Mouse (Mus musculus): ENCODE data around the gene Nup107. TPM values are rescaled to one million over a fixed set of nuclear protein-coding genes. Genes with fewer than 3 reads are reported as not detected.

The Nup107 gene
- polyA plus RNA-seq, 1 experiment: 15.0 TPM

DNA sequence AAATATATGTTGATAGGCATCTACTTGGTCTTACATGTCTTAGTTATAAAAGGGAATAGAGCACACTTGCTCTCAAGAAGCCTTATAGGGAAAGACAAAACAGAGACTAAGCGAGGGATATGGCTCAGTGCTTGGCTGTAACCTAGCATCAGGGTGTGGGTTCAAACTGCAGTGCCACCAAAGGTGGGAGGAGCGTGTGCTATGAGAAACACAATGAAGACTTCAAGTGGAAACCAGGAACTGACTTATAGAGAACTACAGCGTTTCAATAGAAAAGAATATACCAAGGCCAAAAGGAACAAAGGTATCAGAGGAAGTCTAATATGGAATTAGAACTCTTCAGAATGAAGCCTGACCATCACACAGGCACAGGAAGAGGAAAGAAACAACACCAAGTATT, 38.3 kb upstream of the Nup107 start:
- Histone ChIP-seq H3K4me3 (replicated peaks; ENCODE audit: insufficient read depth, low read depth, low read length) (no peak overlapping the region), H3K27me3 (ENCODE audit: control insufficient read depth, insufficient read depth, low read length) (no peaks in the 10 kb centered on the region), H3K27ac (ENCODE audit: insufficient read depth, low read length) (no peak overlapping the region), H3K4me1 (ENCODE audit: control insufficient read depth, insufficient read depth, low read length) (no peaks in the 10 kb centered on the region; the same call in 1 of the 2 replicates)
- 87% methylated on average over 3 of the region's 3 CpGs for WGBS
- DNase-seq: no peak
- TF ChIP-seq CTCF (IDR thresholded peaks at IDR 0.05; ENCODE audit: borderline replicate concordance, insufficient read depth, low read depth, low read length) (no peak), POLR2A (IDR thresholded peaks at IDR 0.05; ENCODE audit: borderline replicate concordance, insufficient read depth, low read length) (no peak)

DNA sequence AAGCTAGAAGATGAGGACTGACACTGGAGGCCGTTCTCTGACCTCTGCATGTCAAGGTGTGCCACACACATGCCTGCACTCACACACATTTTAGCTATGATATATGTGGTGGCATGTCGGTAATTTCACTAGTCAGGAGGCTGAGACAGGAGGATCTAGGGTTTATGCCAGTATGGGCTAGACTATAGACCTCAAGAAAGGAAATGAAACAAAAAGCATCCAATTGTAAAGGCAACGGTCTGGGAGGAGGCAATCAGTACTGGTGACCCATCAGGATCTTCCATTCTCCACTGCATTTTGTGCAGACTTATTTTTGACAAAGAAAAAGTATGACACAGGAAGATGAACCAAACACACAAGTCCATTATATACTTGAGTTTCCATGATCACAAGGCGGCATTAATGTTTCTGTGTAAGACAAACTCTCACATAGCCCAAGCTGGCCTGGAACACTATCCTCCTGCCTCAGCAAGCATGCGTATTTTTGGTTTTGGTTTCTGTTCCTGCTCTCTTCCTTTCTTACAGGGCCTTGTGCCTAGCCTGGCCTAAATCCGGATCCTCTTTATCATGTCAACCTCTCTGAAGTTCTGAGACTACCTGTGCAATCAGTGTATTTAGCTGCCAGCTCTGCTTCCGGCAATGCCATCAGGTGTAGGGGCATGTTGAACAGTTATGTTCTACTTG, 37.1 kb upstream of the Nup107 start:
- TF ChIP-seq CTCF (IDR thresholded peaks at IDR 0.05; ENCODE audit: borderline replicate concordance, insufficient read depth, low read depth, low read length): no peak
- TF ChIP-seq POLR2A (IDR thresholded peaks at IDR 0.05; ENCODE audit: borderline replicate concordance, insufficient read depth, low read length): no peak
- DNase-seq: no peak
- Histone ChIP-seq H3K27me3 (ENCODE audit: control insufficient read depth, insufficient read depth, low read length) (no peaks in the 10 kb centered on the region), H3K27ac (ENCODE audit: insufficient read depth, low read length) (no peak overlapping the region), H3K4me3 (replicated peaks; ENCODE audit: insufficient read depth, low read depth, low read length) (no peak overlapping the region), H3K4me1 (ENCODE audit: control insufficient read depth, insufficient read depth, low read length) (peaks cover 2% of the 10 kb centered on the region)
- 93% methylated on average over 7 of the region's 7 CpGs for WGBS

DNA sequence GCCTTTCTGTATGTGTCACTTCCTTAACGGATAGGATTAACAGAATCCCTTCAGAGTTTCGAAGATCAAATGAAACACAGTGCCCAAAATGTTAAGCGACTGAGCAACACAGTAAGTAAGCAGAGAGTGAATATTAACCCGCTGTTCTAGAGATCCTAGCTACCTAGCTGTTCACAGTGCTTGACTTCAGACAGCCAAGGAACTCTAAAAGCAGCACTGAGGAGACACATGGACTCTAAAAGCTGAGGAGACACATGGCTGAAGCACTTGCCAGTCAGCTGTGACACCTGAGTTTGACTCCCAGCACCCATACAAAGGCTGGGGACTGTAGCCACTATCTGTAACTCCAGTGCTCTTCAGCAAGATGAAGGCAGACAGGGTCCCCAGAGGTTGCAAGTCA, 36.5 kb upstream of the Nup107 start:
- H3K4me3 ChIP-seq (replicated peaks; ENCODE audit: insufficient read depth, low read depth, low read length): no peak overlapping the region
- no peaks in the 10 kb centered on the region for H3K27me3 ChIP-seq (ENCODE audit: control insufficient read depth, insufficient read depth, low read length)
- H3K27ac ChIP-seq (ENCODE audit: insufficient read depth, low read length): no peak overlapping the region
- no peak for TF ChIP-seq POLR2A (IDR thresholded peaks at IDR 0.05; ENCODE audit: borderline replicate concordance, insufficient read depth, low read length)
- no peak for TF ChIP-seq CTCF (IDR thresholded peaks at IDR 0.05; ENCODE audit: borderline replicate concordance, insufficient read depth, low read depth, low read length)
- no peak for DNase-seq
- WGBS: 83% methylated on average over 4 of the region's 4 CpGs
- H3K4me1 ChIP-seq (ENCODE audit: control insufficient read depth, insufficient read depth, low read length): peaks cover 4% of the 10 kb centered on the region

DNA sequence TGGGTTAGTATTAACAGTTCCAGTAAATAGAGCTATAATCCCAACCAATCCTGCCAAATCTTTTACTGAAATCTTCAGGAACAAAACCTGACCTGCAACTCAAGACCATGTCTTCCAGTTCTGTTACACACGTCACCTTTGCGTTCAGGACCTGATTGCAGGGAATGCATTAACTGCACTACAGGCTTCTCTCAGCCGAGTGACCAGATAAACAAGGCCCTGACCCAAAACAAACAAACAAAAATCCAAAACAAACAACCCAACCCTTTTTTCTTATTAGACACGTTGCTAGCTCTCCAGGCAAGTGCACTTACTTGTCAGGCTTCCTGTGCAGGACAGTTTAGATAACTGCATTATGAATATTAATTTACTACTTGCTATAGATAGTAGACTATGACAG, 36.0 kb upstream of the Nup107 start:
- no peak for DNase-seq
- Histone ChIP-seq H3K4me1 (ENCODE audit: control insufficient read depth, insufficient read depth, low read length) (peaks cover 4% of the 10 kb centered on the region), H3K4me3 (replicated peaks; ENCODE audit: insufficient read depth, low read depth, low read length) (no peak overlapping the region), H3K27ac (ENCODE audit: insufficient read depth, low read length) (no peak overlapping the region), H3K27me3 (ENCODE audit: control insufficient read depth, insufficient read depth, low read length) (no peaks in the 10 kb centered on the region)
- TF ChIP-seq CTCF (IDR thresholded peaks at IDR 0.05; ENCODE audit: borderline replicate concordance, insufficient read depth, low read depth, low read length): no peak
- no peak for TF ChIP-seq POLR2A (IDR thresholded peaks at IDR 0.05; ENCODE audit: borderline replicate concordance, insufficient read depth, low read length)
- WGBS: 77% methylated on average over 4 of the region's 4 CpGs

DNA sequence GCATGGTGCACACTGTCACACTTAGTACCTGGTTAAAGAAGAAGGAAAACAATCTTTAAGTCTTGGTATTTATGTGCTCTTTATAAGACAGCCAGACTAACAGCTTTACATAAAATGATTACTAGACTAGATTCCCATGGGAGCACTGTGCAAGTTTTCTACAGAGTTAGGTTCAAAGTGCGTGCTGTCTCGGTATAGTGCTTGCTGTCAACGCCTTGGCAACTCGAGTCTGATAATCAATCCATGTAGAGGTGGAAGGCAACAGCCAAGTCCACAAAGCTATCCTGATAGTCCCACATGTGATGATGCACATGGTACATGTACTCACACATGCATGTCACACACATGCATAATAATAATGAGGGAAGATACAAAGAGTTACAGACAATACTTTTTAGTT, 32.1 kb upstream of the Nup107 start:
- WGBS: 77% methylated on average over 4 of the region's 4 CpGs
- no peak for DNase-seq
- TF ChIP-seq CTCF (IDR thresholded peaks at IDR 0.05; ENCODE audit: borderline replicate concordance, insufficient read depth, low read depth, low read length): no peak
- TF ChIP-seq POLR2A (IDR thresholded peaks at IDR 0.05; ENCODE audit: borderline replicate concordance, insufficient read depth, low read length): no peak
- Histone ChIP-seq H3K4me1 (ENCODE audit: control insufficient read depth, insufficient read depth, low read length) (peaks cover 4% of the 10 kb centered on the region), H3K4me3 (replicated peaks; ENCODE audit: insufficient read depth, low read depth, low read length) (no peak overlapping the region), H3K27me3 (ENCODE audit: control insufficient read depth, insufficient read depth, low read length) (no peaks in the 10 kb centered on the region), H3K27ac (ENCODE audit: insufficient read depth, low read length) (no peak overlapping the region)

DNA sequence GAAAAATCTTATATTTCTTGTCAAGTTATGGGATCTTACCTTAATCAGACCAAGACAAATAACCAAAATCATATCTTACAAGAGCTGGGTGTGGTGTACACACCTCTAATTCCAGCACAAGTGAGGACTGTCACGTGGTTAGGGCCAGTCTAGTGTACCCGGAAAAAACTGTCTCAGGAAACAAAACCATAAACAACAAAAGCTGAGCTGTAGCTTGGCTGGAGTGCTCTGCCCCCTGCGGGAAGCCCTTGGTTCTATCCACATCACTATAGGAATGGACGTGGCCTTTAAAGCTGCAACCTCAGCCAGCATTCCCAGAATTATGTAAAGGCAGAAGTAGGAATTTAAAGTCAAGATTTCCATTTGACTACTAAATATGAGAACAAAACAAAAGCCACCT, 31.6 kb upstream of the Nup107 start:
- TF ChIP-seq CTCF (IDR thresholded peaks at IDR 0.05; ENCODE audit: borderline replicate concordance, insufficient read depth, low read depth, low read length): no peak
- TF ChIP-seq POLR2A (IDR thresholded peaks at IDR 0.05; ENCODE audit: borderline replicate concordance, insufficient read depth, low read length): no peak
- 29% methylated on average over 4 of the region's 4 CpGs for WGBS
- Histone ChIP-seq H3K4me1 (ENCODE audit: control insufficient read depth, insufficient read depth, low read length) (peaks cover 4% of the 10 kb centered on the region), H3K4me3 (replicated peaks; ENCODE audit: insufficient read depth, low read depth, low read length) (no peak overlapping the region), H3K27ac (ENCODE audit: insufficient read depth, low read length) (no peak overlapping the region), H3K27me3 (ENCODE audit: control insufficient read depth, insufficient read depth, low read length) (no peaks in the 10 kb centered on the region)
- peak in 1 of 2 experiments; percentile 17 for DNase-seq

DNA sequence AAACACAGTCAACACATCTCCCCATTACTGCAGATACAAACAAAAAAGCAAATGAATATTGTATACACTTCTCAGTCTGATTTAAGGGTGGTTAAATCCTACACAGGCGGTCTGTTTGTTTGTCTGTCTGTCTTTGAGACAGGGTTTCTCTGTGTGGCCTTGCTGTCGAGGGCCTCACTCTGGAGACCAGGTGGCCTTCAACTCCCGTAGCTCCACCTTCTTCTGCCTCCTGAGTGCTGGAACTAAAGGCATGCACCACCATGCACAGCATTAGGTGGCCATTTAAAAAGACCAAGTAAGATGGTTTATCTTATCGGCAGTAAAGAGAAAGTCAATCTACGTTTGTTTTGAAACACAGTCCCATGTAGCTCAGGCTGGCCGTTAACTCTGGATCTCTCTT, 30.8 kb upstream of the Nup107 start:
- DNase-seq: no peak
- WGBS: 86% methylated on average over 6 of the region's 6 CpGs
- no peak overlapping the region for H3K27ac ChIP-seq (ENCODE audit: insufficient read depth, low read length)
- peaks cover 4% of the 10 kb centered on the region; the same call in 1 of the 2 replicates for H3K4me1 ChIP-seq (ENCODE audit: control insufficient read depth, insufficient read depth, low read length)
- H3K4me3 ChIP-seq (replicated peaks; ENCODE audit: insufficient read depth, low read depth, low read length): no peak overlapping the region
- H3K27me3 ChIP-seq (ENCODE audit: control insufficient read depth, insufficient read depth, low read length): no peaks in the 10 kb centered on the region
- TF ChIP-seq POLR2A (IDR thresholded peaks at IDR 0.05; ENCODE audit: borderline replicate concordance, insufficient read depth, low read length) (no peak), CTCF (IDR thresholded peaks at IDR 0.05; ENCODE audit: borderline replicate concordance, insufficient read depth, low read depth, low read length) (no peak)

DNA sequence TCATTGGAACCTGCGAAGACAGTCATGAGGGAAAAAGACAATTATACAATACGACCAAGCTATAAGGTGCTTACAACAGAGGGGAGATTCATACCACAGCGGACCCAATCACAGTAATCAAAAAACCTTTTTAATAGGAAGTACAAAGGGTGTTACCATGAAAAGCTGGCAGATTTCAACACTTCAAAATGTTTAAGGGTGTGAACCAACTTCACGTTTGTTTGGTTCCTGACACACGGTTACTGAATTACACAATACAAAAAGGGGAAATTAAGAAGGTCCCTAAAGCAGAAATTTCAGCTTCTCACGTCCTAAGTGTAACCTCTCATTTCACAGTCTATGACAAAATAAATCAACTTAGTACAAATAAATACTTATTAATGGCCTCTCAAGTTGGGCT, 26.1 kb upstream of the Nup107 start:
- DNase-seq: no peak
- Histone ChIP-seq H3K4me3 (replicated peaks; ENCODE audit: insufficient read depth, low read depth, low read length) (no peak overlapping the region), H3K27me3 (ENCODE audit: control insufficient read depth, insufficient read depth, low read length) (no peaks in the 10 kb centered on the region), H3K4me1 (ENCODE audit: control insufficient read depth, insufficient read depth, low read length) (no peaks in the 10 kb centered on the region), H3K27ac (ENCODE audit: insufficient read depth, low read length) (no peak overlapping the region)
- TF ChIP-seq POLR2A (IDR thresholded peaks at IDR 0.05; ENCODE audit: borderline replicate concordance, insufficient read depth, low read length) (no peak), CTCF (IDR thresholded peaks at IDR 0.05; ENCODE audit: borderline replicate concordance, insufficient read depth, low read depth, low read length) (no peak)
- 93% methylated on average over 6 of the region's 6 CpGs for WGBS

Measured in cerebellum, adult 2 months (tissue).